25 mouse cellular contexts compared by ENCODE assay signal in the genomic region with DNA sequence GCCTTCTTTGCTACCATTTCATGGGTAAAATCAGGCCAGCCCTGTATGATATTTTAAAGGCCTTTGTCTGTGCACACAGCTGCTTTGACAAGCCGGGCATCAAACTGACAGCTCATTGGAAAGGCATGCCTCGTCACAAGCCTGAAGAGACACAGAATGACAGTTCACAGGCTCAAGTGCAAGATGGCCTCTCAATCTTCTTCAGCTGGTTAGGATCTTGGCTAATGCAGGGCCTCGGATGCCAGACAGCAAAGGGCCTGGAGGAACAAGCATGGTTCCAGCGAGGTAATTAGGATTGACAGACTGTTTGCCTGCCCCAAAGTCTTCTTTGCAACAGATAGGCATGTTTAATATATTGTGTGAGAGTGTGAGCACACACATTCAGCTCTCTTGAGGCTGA.
DNase-seq lines count a peak whose midpoint lies in the region; ATAC-seq and TF ChIP-seq lines count a peak whose summit lies in the region.
"Had no signal": no experiment of that assay in that cellular context is flagged by ENCODE, and none has a peak within 500 bp of the region (broad histone marks: within the 10 kb centered on the region; RNA-seq: fewer than 3 reads in every experiment).

No protein-coding gene starts in this region.

- H3K4me1 ChIP-seq in forebrain, embryonic 15.5 days = 0 out of 2 replicates have a peak, but pooled peaks cover 4% of the 10 kb centered on the region
- 0 out of 2 replicates have a peak, but pooled peaks cover 4% of the 10 kb centered on the region for H3K4me1 ChIP-seq in forebrain, embryonic 12.5 days
- H3K4me1 ChIP-seq in midbrain, embryonic 12.5 days = 0 out of 2 replicates have a peak, but pooled peaks cover 3% of the 10 kb centered on the region
- no peaks in the 10 kb centered on the region for H3K4me1 ChIP-seq in midbrain, embryonic 16.5 days (ENCODE audit: control insufficient read depth, insufficient read depth, low read length)
- H3K4me1 ChIP-seq in forebrain, postnatal 0 days (ENCODE audit: insufficient read depth) = no peaks in the 10 kb centered on the region
- no peaks in the 10 kb centered on the region for H3K4me1 ChIP-seq in intestine, embryonic 16.5 days (ENCODE audit: control insufficient read depth, insufficient read depth, low read length)
- H3K4me1 ChIP-seq: heart, embryonic 15.5 days; kidney, embryonic 15.5 days; liver, embryonic 15.5 days; lung, embryonic 15.5 days; megakaryocyte, embryonic 14.5 days; neural tube, embryonic 12.5 days had no signal

- peak; percentile 51; the same call in 1 of the 2 replicates for ATAC-seq in forebrain, embryonic 15.5 days (replicated peaks)
- ATAC-seq in forebrain, embryonic 12.5 days (ENCODE audit: low FRiP score) = no peak
- ATAC-seq in midbrain, embryonic 12.5 days (ENCODE audit: low FRiP score, low read depth) = peak; percentile 30; the same call in 1 of the 2 replicates
- no peak for ATAC-seq in midbrain, embryonic 16.5 days
- ATAC-seq in forebrain, postnatal 0 days = peak; percentile 32; the same call in 1 of the 2 replicates
- no peak for ATAC-seq in intestine, embryonic 16.5 days
- ATAC-seq: activated CD4-positive, CD25-positive, alpha-beta regulatory T cell, adult 4 months; hindbrain, embryonic 16.5 days; intestine, postnatal 0 days had no signal

- H3K4me2 ChIP-seq in forebrain, embryonic 15.5 days (replicated peaks) = no peak overlapping the region
- no peak overlapping the region for H3K4me2 ChIP-seq in forebrain, embryonic 12.5 days
- H3K4me2 ChIP-seq in midbrain, embryonic 12.5 days (replicated peaks) = no peak overlapping the region
- no peak overlapping the region for H3K4me2 ChIP-seq in midbrain, embryonic 16.5 days (ENCODE audit: low read length)
- no peak overlapping the region for H3K4me2 ChIP-seq in forebrain, postnatal 0 days (ENCODE audit: low read depth)
- no peak overlapping the region for H3K4me2 ChIP-seq in intestine, embryonic 16.5 days (ENCODE audit: low read depth, low read length)
- H3K4me2 ChIP-seq: heart, embryonic 15.5 days; kidney, embryonic 15.5 days; liver, embryonic 15.5 days; lung, embryonic 15.5 days; neural tube, embryonic 12.5 days had no signal

- no peaks in the 10 kb centered on the region for H3K9me3 ChIP-seq in forebrain, embryonic 15.5 days
- no peaks in the 10 kb centered on the region for H3K9me3 ChIP-seq in forebrain, embryonic 12.5 days
- no peaks in the 10 kb centered on the region for H3K9me3 ChIP-seq in midbrain, embryonic 12.5 days
- no peaks in the 10 kb centered on the region for H3K9me3 ChIP-seq in midbrain, embryonic 16.5 days (replicated peaks; ENCODE audit: control insufficient read depth, low read length, poor library complexity, severe bottlenecking)
- H3K9me3 ChIP-seq in forebrain, postnatal 0 days (ENCODE audit: low read length) = no peaks in the 10 kb centered on the region
- no peaks in the 10 kb centered on the region for H3K9me3 ChIP-seq in intestine, embryonic 16.5 days (ENCODE audit: control insufficient read depth, low read length)
- H3K9me3 ChIP-seq: heart, embryonic 15.5 days; kidney, embryonic 15.5 days; liver, embryonic 15.5 days; lung, embryonic 15.5 days; neural tube, embryonic 12.5 days had no signal

- no peak for TF ChIP-seq CTCF in forebrain, postnatal 0 days (IDR thresholded peaks at IDR 0.05; ENCODE audit: low read depth)

- H3K27ac ChIP-seq in forebrain, embryonic 15.5 days (replicated peaks) = no peak overlapping the region
- H3K27ac ChIP-seq in forebrain, embryonic 12.5 days = no peak overlapping the region
- H3K27ac ChIP-seq in midbrain, embryonic 12.5 days (replicated peaks) = 0 out of 2 replicates have a peak overlapping the region, but pooled peaks have one; percentile 20
- no peak overlapping the region for H3K27ac ChIP-seq in midbrain, embryonic 16.5 days (ENCODE audit: low read length)
- H3K27ac ChIP-seq in forebrain, postnatal 0 days (ENCODE audit: low read depth, low read length) = no peak overlapping the region
- H3K27ac ChIP-seq in intestine, embryonic 16.5 days (ENCODE audit: low read length) = no peak overlapping the region
- H3K27ac ChIP-seq: heart, embryonic 15.5 days; kidney, embryonic 15.5 days; liver, embryonic 15.5 days; lung, embryonic 15.5 days; neural tube, embryonic 12.5 days; stomach, postnatal 0 days had no signal

- H3K9ac ChIP-seq in forebrain, embryonic 15.5 days (replicated peaks) = no peak overlapping the region
- H3K9ac ChIP-seq in forebrain, embryonic 12.5 days = no peak overlapping the region
- H3K9ac ChIP-seq in midbrain, embryonic 12.5 days (replicated peaks) = no peak overlapping the region
- no peak overlapping the region for H3K9ac ChIP-seq in midbrain, embryonic 16.5 days (ENCODE audit: low read depth, low read length)
- H3K9ac ChIP-seq in forebrain, postnatal 0 days = no peak overlapping the region
- H3K9ac ChIP-seq in intestine, embryonic 16.5 days (ENCODE audit: low read depth, low read length) = no peak overlapping the region
- H3K9ac ChIP-seq: heart, embryonic 15.5 days; kidney, embryonic 15.5 days; liver, embryonic 15.5 days; lung, embryonic 15.5 days; neural tube, embryonic 12.5 days had no signal

- no peak for DNase-seq in forebrain, postnatal 0 days
- DNase-seq in liver = no peak
- DNase-seq: adrenal gland, adult 8-10 months; cerebellum, adult 18-20 months; cerebellum, postnatal 25 days; heart, postnatal 36 days; kidney, postnatal 36 days; lung, postnatal 36 days; thymus, adult 2 months; thymus, postnatal 4 days had no signal

- no peaks in the 10 kb centered on the region for H3K27me3 ChIP-seq in forebrain, embryonic 15.5 days
- no peaks in the 10 kb centered on the region for H3K27me3 ChIP-seq in forebrain, embryonic 12.5 days
- no peaks in the 10 kb centered on the region for H3K27me3 ChIP-seq in midbrain, embryonic 12.5 days
- H3K27me3 ChIP-seq in midbrain, embryonic 16.5 days (ENCODE audit: control insufficient read depth, insufficient read depth, low read depth, low read length) = no peaks in the 10 kb centered on the region
- no peaks in the 10 kb centered on the region for H3K27me3 ChIP-seq in forebrain, postnatal 0 days (ENCODE audit: insufficient read depth, low read length)
- no peaks in the 10 kb centered on the region for H3K27me3 ChIP-seq in intestine, embryonic 16.5 days (replicated peaks; ENCODE audit: control insufficient read depth, insufficient read depth, low read length)
- H3K27me3 ChIP-seq: heart, embryonic 15.5 days; kidney, embryonic 15.5 days; liver, embryonic 15.5 days; lung, embryonic 15.5 days; megakaryocyte, embryonic 14.5 days; neural tube, embryonic 12.5 days had no signal

- no peak overlapping the region for H3K4me3 ChIP-seq in forebrain, embryonic 15.5 days
- no peak overlapping the region for H3K4me3 ChIP-seq in forebrain, embryonic 12.5 days (replicated peaks)
- no peak overlapping the region for H3K4me3 ChIP-seq in midbrain, embryonic 12.5 days
- H3K4me3 ChIP-seq in midbrain, embryonic 16.5 days (ENCODE audit: low read depth, low read length) = no peak overlapping the region
- H3K4me3 ChIP-seq in forebrain, postnatal 0 days (ENCODE audit: low read depth, low read length) = no peak overlapping the region
- no peak overlapping the region for H3K4me3 ChIP-seq in intestine, embryonic 16.5 days (ENCODE audit: low read length)
- H3K4me3 ChIP-seq: heart, embryonic 15.5 days; kidney, embryonic 15.5 days; liver, embryonic 15.5 days; lung, embryonic 15.5 days; megakaryocyte, embryonic 14.5 days; neural tube, embryonic 12.5 days had no signal

- WGBS in forebrain, embryonic 15.5 days = 34% methylated on average over 4 of the region's 4 CpGs
- WGBS in forebrain, embryonic 12.5 days = 39% methylated on average over 4 of the region's 4 CpGs
- WGBS in midbrain, embryonic 12.5 days = 46% methylated on average over 4 of the region's 4 CpGs
- WGBS in midbrain, embryonic 16.5 days = 48% methylated on average over 4 of the region's 4 CpGs
- whole genome bisulfite sequencing in forebrain, postnatal 0 days = 24% methylated on average over 4 of the region's 4 CpGs
- 68% methylated on average over 4 of the region's 4 CpGs for WGBS in intestine, embryonic 16.5 days

- H3K36me3 ChIP-seq in forebrain, embryonic 15.5 days = no peaks in the 10 kb centered on the region
- no peaks in the 10 kb centered on the region for H3K36me3 ChIP-seq in forebrain, embryonic 12.5 days (replicated peaks)
- H3K36me3 ChIP-seq in midbrain, embryonic 12.5 days = no peaks in the 10 kb centered on the region
- no peaks in the 10 kb centered on the region for H3K36me3 ChIP-seq in midbrain, embryonic 16.5 days (ENCODE audit: control insufficient read depth, insufficient read depth, low read length)
- no peaks in the 10 kb centered on the region for H3K36me3 ChIP-seq in forebrain, postnatal 0 days (ENCODE audit: insufficient read depth)
- H3K36me3 ChIP-seq in intestine, embryonic 16.5 days (ENCODE audit: control insufficient read depth, insufficient read depth, low read length) = no peaks in the 10 kb centered on the region
- H3K36me3 ChIP-seq: heart, embryonic 15.5 days; kidney, embryonic 15.5 days; liver, embryonic 15.5 days; lung, embryonic 15.5 days; neural tube, embryonic 12.5 days had no signal

Comparison
In these comparisons a context has a peak if more than half of its experiments do, and no peak if none do; other contexts are left out.
1. ATAC-seq: peak in forebrain, embryonic 15.5 days (single experiment), midbrain, embryonic 12.5 days (single experiment) and forebrain, postnatal 0 days (single experiment); none in forebrain, embryonic 12.5 days (single experiment), midbrain, embryonic 16.5 days (single experiment) and intestine, embryonic 16.5 days (single experiment).